Mouse (Mus musculus) midbrain, embryonic 15.5 days (tissue): Measurements from ENCODE around the gene Ihh. TPM values are rescaled to one million over a fixed set of nuclear protein-coding genes. Genes with fewer than 3 reads are reported as not detected.

Source experiments
- ATAC-seq: fragments of 200-750 bp; cut with Nextera tagmentation; replicated peaks from 2 replicates; pipeline ENCODE4 v1.8.0; 2017; ENCODE audit warnings: moderate TSS enrichment
- H3K27ac ChIP-seq: fragments of 300-500 bp; sonication (generic); 2 replicates; pipeline ENCODE4 v1.5.1; 2015; ENCODE audit warnings: mild to moderate bottlenecking, inconsistent platforms
- H3K27me3 ChIP-seq: fragments of 300-500 bp; sonication (generic); replicated peaks from 2 replicates; pipeline ENCODE4 v1.6.1; 2015; ENCODE audit warnings: inconsistent platforms
- H3K36me3 ChIP-seq: fragments of 300-500 bp; sonication (generic); replicated peaks from 2 replicates; pipeline ENCODE4 v1.6.1; 2015; ENCODE audit warnings: inconsistent platforms
- H3K4me1 ChIP-seq: fragments of 300-500 bp; sonication (generic); 2 replicates; pipeline ENCODE4 v1.6.1; 2015; ENCODE audit warnings: inconsistent platforms
- H3K4me2 ChIP-seq: fragments of 300-500 bp; sonication (generic); 2 replicates; pipeline ENCODE4 v1.6.1; 2015; ENCODE audit warnings: inconsistent platforms, mild to moderate bottlenecking, moderate library complexity
- H3K4me3 ChIP-seq: fragments of 300-500 bp; sonication (generic); 2 replicates; pipeline ENCODE4 v1.5.1; 2015; ENCODE audit warnings: mild to moderate bottlenecking, inconsistent platforms
- H3K9ac ChIP-seq: fragments of 300-500 bp; sonication (generic); 2 replicates; pipeline ENCODE4 v1.6.1; 2015; ENCODE audit warnings: mild to moderate bottlenecking, inconsistent platforms
- H3K9me3 ChIP-seq: fragments of 300-500 bp; sonication (generic); 2 replicates; pipeline ENCODE4 v1.6.1; 2016; ENCODE audit warnings: inconsistent platforms
- WGBS: fragments of 180-500 bp; shearing (Covaris S2); methylation state at CpG from one replicate; pipeline ENCODE4 v1.1.7; 2015; ENCODE audit warnings: mixed read lengths; 5-methylcytosine and 5-hydroxymethylcytosine counted together
- polyA plus RNA-seq: library from polyadenylated mRNA; unstranded; fragments of >200 nt; fragmentation: Nextera tagmentation; extraction: Ambion mirVana; gene quantifications from 2 replicates; pipeline ENCODE4 v1.2.1, GENCODE M21; 2015

The Ihh gene
- 0.10 and 0.11 TPM in 2 replicates for polyA plus RNA-seq

GRCm38 (mm10) chr1:74951556-74952210, at the start of gene Ihh:
TSS of gene Ihh (minus strand) at chr1:74951672.
- Histone ChIP-seq H3K9me3 (no peaks in the 10 kb centered on the region), H3K4me2 (peak within 1 kb of the TSS; percentile 55), H3K9ac (0 out of 2 replicates have a peak within 1 kb of the TSS, but pooled peaks have one; percentile 13), H3K4me3 (peak within 1 kb of the TSS; percentile 36), H3K4me1 (peaks cover 43% of the 10 kb centered on the region), H3K27me3 (peaks cover 87% of the 10 kb centered on the region), H3K27ac (no peak within 1 kb of the TSS), H3K36me3 (no peaks in the 10 kb centered on the region)
- ATAC-seq, result 0 out of 2 replicates have a peak, but pooled peaks have one; percentile 5
- 1% methylated on average over 42 of the region's 55 CpGs for WGBS

- ATAC-seq, result no peak
- WGBS, result 55% methylated on average over 6 of the region's 6 CpGs
- H3K27ac ChIP-seq, result no peak overlapping the region
- H3K36me3 ChIP-seq, result no peaks in the 10 kb centered on the region
- H3K4me3 ChIP-seq, result no peak overlapping the region
- no peak overlapping the region for H3K4me2 ChIP-seq
- no peaks in the 10 kb centered on the region for H3K27me3 ChIP-seq
- H3K4me1 ChIP-seq, result no peaks in the 10 kb centered on the region
- H3K9me3 ChIP-seq, result no peaks in the 10 kb centered on the region
- H3K9ac ChIP-seq, result no peak overlapping the region
Measured at GRCm38 (mm10) chr1:75001183-75001582, 49.7 kb upstream of the Ihh start.

- Histone ChIP-seq H3K36me3 (no peaks in the 10 kb centered on the region), H3K4me3 (no peak overlapping the region), H3K4me2 (no peak overlapping the region), H3K9me3 (no peaks in the 10 kb centered on the region), H3K27me3 (no peaks in the 10 kb centered on the region), H3K9ac (no peak overlapping the region), H3K27ac (no peak overlapping the region), H3K4me1 (no peaks in the 10 kb centered on the region)
- no peak for ATAC-seq
- 0% methylated on average over 1 of the region's 1 CpGs for WGBS
Measured at GRCm38 (mm10) chr1:75000496-75000895, 49.0 kb upstream of the Ihh start.

- no peak overlapping the region for H3K9ac ChIP-seq
- no peak for ATAC-seq
- no peaks in the 10 kb centered on the region for H3K9me3 ChIP-seq
- 87% methylated on average over 5 of the region's 5 CpGs for WGBS
- H3K4me2 ChIP-seq, result no peak overlapping the region
- no peaks in the 10 kb centered on the region for H3K4me1 ChIP-seq
- H3K36me3 ChIP-seq, result no peaks in the 10 kb centered on the region
- H3K27me3 ChIP-seq, result no peaks in the 10 kb centered on the region
- H3K4me3 ChIP-seq, result no peak overlapping the region
- H3K27ac ChIP-seq, result no peak overlapping the region
Measured at GRCm38 (mm10) chr1:74999173-74999572, 47.7 kb upstream of the Ihh start.

- no peak for ATAC-seq
- Histone ChIP-seq H3K4me1 (no peaks in the 10 kb centered on the region), H3K36me3 (no peaks in the 10 kb centered on the region), H3K4me2 (no peak overlapping the region), H3K27ac (no peak overlapping the region), H3K4me3 (no peak overlapping the region), H3K9ac (no peak overlapping the region), H3K9me3 (no peaks in the 10 kb centered on the region), H3K27me3 (no peaks in the 10 kb centered on the region)
- 83% methylated on average over 2 of the region's 2 CpGs for WGBS
Measured at GRCm38 (mm10) chr1:74997231-74997630, 45.8 kb upstream of the Ihh start.

GRCm38 (mm10) chr1:74977001-74977400, 25.5 kb upstream of the Ihh start:
- no peak overlapping the region for H3K4me2 ChIP-seq
- no peak for ATAC-seq
- no peak overlapping the region for H3K9ac ChIP-seq
- H3K27me3 ChIP-seq, result no peaks in the 10 kb centered on the region
- H3K4me1 ChIP-seq, result no peaks in the 10 kb centered on the region
- no peaks in the 10 kb centered on the region for H3K36me3 ChIP-seq
- no peaks in the 10 kb centered on the region for H3K9me3 ChIP-seq
- H3K27ac ChIP-seq, result no peak overlapping the region
- WGBS, result 83% methylated on average over 8 of the region's 8 CpGs
- no peak overlapping the region for H3K4me3 ChIP-seq

- WGBS, result 93% methylated on average over 1 of the region's 1 CpGs
- H3K9me3 ChIP-seq, result no peaks in the 10 kb centered on the region
Measured at GRCm38 (mm10) chr1:74975936-74976335, 24.5 kb upstream of the Ihh start.

GRCm38 (mm10) chr1:74973590-74973989, 22.1 kb upstream of the Ihh start:
- Histone ChIP-seq H3K9me3 (no peaks in the 10 kb centered on the region), H3K27ac (no peak overlapping the region), H3K27me3 (no peaks in the 10 kb centered on the region), H3K36me3 (no peaks in the 10 kb centered on the region), H3K4me3 (no peak overlapping the region), H3K9ac (no peak overlapping the region), H3K4me1 (no peaks in the 10 kb centered on the region), H3K4me2 (no peak overlapping the region)
- WGBS, result 81% methylated on average over 6 of the region's 6 CpGs
- no peak for ATAC-seq

More at GRCm38 (mm10) chr1:74975936-74976335, 24.5 kb upstream of the Ihh start:
- H3K36me3 ChIP-seq, result no peaks in the 10 kb centered on the region
- no peaks in the 10 kb centered on the region for H3K4me1 ChIP-seq
- no peak overlapping the region for H3K27ac ChIP-seq
- no peak overlapping the region for H3K4me3 ChIP-seq
- H3K9ac ChIP-seq, result no peak overlapping the region
- no peaks in the 10 kb centered on the region for H3K27me3 ChIP-seq
- H3K4me2 ChIP-seq, result no peak overlapping the region
- no peak for ATAC-seq

GRCm38 (mm10) chr1:74971353-74972050, 20.0 kb upstream of the Ihh start:
- no peaks in the 10 kb centered on the region for H3K27me3 ChIP-seq
- H3K4me3 ChIP-seq, result no peak overlapping the region
- H3K36me3 ChIP-seq, result no peaks in the 10 kb centered on the region
- no peaks in the 10 kb centered on the region for H3K4me1 ChIP-seq
- WGBS, result 50% methylated on average over 4 of the region's 4 CpGs
- no peak overlapping the region for H3K9ac ChIP-seq
- H3K27ac ChIP-seq, result no peak overlapping the region
- no peaks in the 10 kb centered on the region for H3K9me3 ChIP-seq
- no peak for ATAC-seq
- H3K4me2 ChIP-seq, result no peak overlapping the region

GRCm38 (mm10) chr1:74967962-74968580, 16.6 kb upstream of the Ihh start:
- no peak overlapping the region for H3K27ac ChIP-seq
- no peak for ATAC-seq
- WGBS, result 78% methylated on average over 8 of the region's 8 CpGs
- no peaks in the 10 kb centered on the region for H3K27me3 ChIP-seq
- H3K4me3 ChIP-seq, result no peak overlapping the region
- H3K4me1 ChIP-seq, result peaks cover 4% of the 10 kb centered on the region; the same call in 1 of the 2 replicates
- H3K4me2 ChIP-seq, result no peak overlapping the region
- H3K36me3 ChIP-seq, result no peaks in the 10 kb centered on the region
- no peak overlapping the region for H3K9ac ChIP-seq
- H3K9me3 ChIP-seq, result no peaks in the 10 kb centered on the region

- no peaks in the 10 kb centered on the region for H3K9me3 ChIP-seq
- no peak overlapping the region for H3K4me3 ChIP-seq
- no peaks in the 10 kb centered on the region for H3K36me3 ChIP-seq
- peak overlapping the region; percentile 40 for H3K4me2 ChIP-seq
- no peak for ATAC-seq
- no peak overlapping the region for H3K27ac ChIP-seq
- no peak overlapping the region for H3K9ac ChIP-seq
- H3K27me3 ChIP-seq, result no peaks in the 10 kb centered on the region
- WGBS, result 16% methylated on average over 16 of the region's 16 CpGs
- H3K4me1 ChIP-seq, result peaks cover 4% of the 10 kb centered on the region; the same call in 1 of the 2 replicates
Measured at GRCm38 (mm10) chr1:74964494-74965215, 13.2 kb upstream of the Ihh start.

- Histone ChIP-seq H3K27me3 (no peaks in the 10 kb centered on the region), H3K9me3 (no peaks in the 10 kb centered on the region), H3K4me3 (no peak overlapping the region), H3K36me3 (no peaks in the 10 kb centered on the region), H3K9ac (no peak overlapping the region), H3K27ac (no peak overlapping the region), H3K4me1 (peaks cover 4% of the 10 kb centered on the region; the same call in 1 of the 2 replicates), H3K4me2 (no peak overlapping the region)
- 94% methylated on average over 5 of the region's 5 CpGs for WGBS
- no peak for ATAC-seq
Measured at GRCm38 (mm10) chr1:74962853-74963227, 11.4 kb upstream of the Ihh start.
